Mouse (Mus musculus) T-helper 17 cell (primary cell): ENCODE data around the gene Carns1.
"Not testable (repeated sequence)": the region's sequence is repeated elsewhere in the genome, so short reads cannot be mapped to it uniquely, and the experiment has no call there.

Source experiments
- in situ Hi-C, 2 experiments: fragments of 300-600 bp; cut with MboI, MseI; formaldehyde crosslinking; loops; 1 replicate in 1 of 2; 2 replicates in 1 of 2; pipeline ENCODE4 v1.15.1; 2025; ENCODE audit warnings: high pct_unique_total_duplicates in 2 of 2

The Carns1 gene

GRCm38 (mm10) chr19:4150567-4151487, 24.5 kb downstream of the Carns1 start:
- in situ Hi-C loops, result loop anchor here in 1 of 2 experiments (5.0 kb wide), 1 partner anchor 54 kb away; the partner anchor contains the start of genes Cdk2ap2 and Pitpnm1

GRCm38 (mm10) chr19:4149764-4150461, 25.4 kb downstream of the Carns1 start:
- in situ Hi-C loops, result loop anchor here in 1 of 2 experiments (5.0 kb wide), 1 partner anchor 53 kb away; the partner anchor contains the start of genes Cdk2ap2 and Pitpnm1

GRCm38 (mm10) chr19:4149283-4149682, 26.0 kb downstream of the Carns1 start:
- in situ Hi-C loops, result no loop called here

DNA sequence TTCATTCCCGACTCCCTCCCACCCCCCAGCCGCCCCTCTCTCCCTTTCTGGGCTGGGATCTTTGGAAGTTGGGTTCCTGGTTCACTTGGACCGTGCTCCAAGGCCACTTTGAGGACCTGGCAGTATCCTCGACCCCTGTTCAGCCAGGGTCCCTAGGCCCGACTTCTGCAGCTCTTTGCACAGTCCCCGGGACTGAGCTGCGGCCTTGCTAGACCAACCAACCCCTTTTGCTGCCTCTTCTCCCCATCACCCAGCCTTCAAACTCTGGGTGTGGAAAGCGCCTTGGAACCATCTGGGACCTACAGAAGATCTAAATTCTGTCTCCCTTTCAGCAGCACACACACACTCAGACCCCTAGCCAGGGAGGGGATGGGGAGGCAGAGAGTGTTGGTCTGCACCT, 26.5 kb downstream of the Carns1 start:
- in situ Hi-C loops, result no loop called here

GRCm38 (mm10) chr19:4148491-4148806, 26.8 kb downstream of the Carns1 start, which contains the start of gene Coro1b:
Gene Coro1b, plus strand, starts transcription at chr19:4148619.
- in situ Hi-C loops, result no loop called here

GRCm38 (mm10) chr19:4147782-4148490, 27.3 kb downstream of the Carns1 start:
- in situ Hi-C loops, result no loop called here

DNA sequence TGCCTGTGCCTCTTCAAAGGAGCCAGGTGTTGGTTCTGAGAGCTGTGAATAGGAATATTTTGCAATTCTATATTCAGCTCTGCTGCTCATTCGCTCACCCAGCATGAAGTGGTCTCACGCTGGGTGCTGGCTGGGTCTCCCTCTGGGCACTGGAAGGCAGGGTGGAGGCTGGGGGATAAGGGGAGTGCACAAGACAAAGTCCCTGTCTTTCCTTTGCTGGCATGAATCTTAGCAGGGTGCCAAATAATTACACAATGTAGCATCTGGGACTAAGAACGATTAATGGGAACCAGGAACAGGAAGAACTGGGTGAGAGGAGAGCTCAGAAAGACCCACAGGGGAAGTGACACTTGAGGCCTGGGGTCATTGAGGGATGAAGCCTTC, 28.3 kb downstream of the Carns1 start:
- in situ Hi-C loops, result no loop called here

DNA sequence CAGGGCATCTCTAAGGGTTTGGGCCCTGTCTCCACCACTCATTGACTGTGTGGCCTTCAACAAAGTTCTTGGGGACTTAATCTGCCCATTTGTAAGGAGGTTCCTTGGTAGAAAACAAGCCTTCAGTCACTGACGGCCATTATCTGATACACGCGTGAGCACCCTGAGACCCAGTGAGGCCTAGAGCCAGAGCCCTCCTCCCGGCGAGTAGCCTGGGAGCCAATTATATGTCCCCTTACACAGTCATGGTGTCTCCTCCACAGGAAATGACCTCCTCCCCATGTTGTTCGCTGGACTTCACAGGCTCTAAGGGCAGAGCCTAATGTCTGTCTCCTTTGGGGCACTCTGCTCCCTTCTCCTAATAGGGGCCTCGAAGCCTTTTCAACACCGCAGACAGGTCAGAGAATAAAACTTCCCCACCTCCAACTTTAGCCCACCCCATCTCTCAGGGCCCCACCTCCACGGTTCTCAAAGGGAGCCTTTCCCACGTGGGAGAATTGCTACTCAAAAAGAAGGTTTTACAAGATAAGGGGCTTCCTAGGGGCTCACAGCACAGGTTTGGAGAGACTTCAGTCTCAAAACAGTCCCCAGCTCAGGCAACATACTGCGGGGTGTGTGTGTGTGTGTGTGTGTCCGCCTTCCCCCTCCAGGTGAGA, 28.8 kb downstream of the Carns1 start:
- in situ Hi-C loops, result no loop called here

- in situ Hi-C loops, result no loop called here
Observed at GRCm38 (mm10) chr19:4145936-4146335, 29.3 kb downstream of the Carns1 start.

- in situ Hi-C loops, result no loop called here
Observed at GRCm38 (mm10) chr19:4144550-4145498, 30.5 kb downstream of the Carns1 start.

DNA sequence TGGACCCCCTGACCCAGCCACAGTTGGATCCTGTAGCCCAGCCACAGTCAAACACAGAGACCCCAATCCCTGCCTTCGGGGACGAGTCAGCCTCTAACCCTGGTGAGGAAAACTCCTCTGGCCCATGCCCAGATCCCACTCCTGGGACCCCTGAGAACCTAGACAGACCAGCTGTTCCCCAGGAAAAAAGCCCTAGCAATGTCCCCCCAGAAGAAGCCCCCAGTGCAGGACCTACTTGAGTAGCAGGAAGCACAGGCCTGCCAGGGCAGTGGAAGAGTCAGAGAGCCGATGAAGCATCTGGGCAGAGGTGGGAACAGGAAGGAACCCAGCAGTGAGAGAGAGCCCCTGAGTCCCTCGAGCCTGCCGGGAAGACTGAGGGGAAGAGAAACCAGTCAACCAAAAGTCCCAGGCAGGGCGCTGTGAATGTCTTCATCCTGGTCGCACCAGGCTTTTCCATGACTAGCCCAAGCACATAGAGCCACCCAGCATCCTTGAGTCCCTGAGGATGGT, 31.5 kb downstream of the Carns1 start, which contains the start of gene Cabp4:
TSS of gene Cabp4 (minus strand) at position 275 of the 510 bp plus-strand sequence.
- in situ Hi-C loops, result no loop called here

GRCm38 (mm10) chr19:4142416-4143173, 32.7 kb downstream of the Carns1 start:
- in situ Hi-C loops, result no loop called here

GRCm38 (mm10) chr19:4140147-4140546, 35.1 kb downstream of the Carns1 start:
- in situ Hi-C loops, result no loop called here

DNA sequence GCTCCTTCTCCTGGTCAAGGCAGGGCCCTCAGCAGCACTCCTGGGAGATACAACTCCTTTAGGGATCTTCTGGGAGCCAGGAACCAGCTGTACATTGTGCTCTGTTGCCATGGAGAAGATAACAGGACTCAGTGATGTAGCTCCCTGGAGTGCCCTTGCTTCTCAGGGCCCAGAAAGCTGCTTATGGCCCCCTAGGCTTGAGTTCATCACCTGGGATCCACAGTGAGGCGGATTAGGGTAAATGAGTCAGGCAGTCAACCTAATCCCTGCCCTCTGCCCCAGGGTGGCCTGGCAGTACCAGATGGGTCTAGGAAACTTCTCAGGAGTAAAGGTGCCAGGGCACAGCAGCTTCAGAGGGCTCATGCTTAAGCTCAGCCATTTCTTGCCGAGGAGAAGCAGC, 35.8 kb downstream of the Carns1 start, which contains the start of gene Gpr152:
TSS of gene Gpr152 (plus strand) at position 342 of the 400 bp plus-strand sequence.
- in situ Hi-C loops, result no loop called here

GRCm38 (mm10) chr19:4137913-4138312, 37.4 kb downstream of the Carns1 start:
- in situ Hi-C loops, result no loop called here

- in situ Hi-C loops, result no loop called here
Observed at GRCm38 (mm10) chr19:4136463-4136862, 38.8 kb downstream of the Carns1 start.

GRCm38 (mm10) chr19:4135963-4136345, 39.3 kb downstream of the Carns1 start:
- in situ Hi-C loops, result not testable (repeated sequence)

- in situ Hi-C loops, result not testable (repeated sequence)
Observed at GRCm38 (mm10) chr19:4135229-4135962, 39.9 kb downstream of the Carns1 start.
